ENCODE assay signal across 8 mouse cellular contexts in the genomic region with DNA sequence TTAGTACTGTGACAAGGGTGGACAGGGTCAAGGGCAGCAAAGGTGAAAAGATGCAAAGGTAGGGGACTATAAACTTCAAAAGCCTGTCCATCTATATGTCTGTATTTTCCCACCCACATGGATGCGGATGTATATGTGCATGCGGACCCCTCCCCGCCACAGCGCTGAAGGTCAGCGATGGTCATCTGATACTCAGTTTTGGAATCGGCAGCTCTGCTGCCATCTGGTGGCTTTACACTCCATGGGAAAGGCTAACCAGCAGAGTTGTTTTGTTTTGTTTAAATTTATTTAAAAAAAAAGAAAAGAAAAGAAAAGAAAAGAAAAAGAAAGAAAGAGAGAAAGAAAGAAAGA. TPM values are rescaled to one million over a fixed set of nuclear protein-coding genes. Genes with fewer than 3 reads are reported as not detected.
A peak's percentile ranks its signal among the peaks of the same experiment; 100 is the strongest.
DNase-seq lines count a peak whose midpoint lies in the region; ATAC-seq and TF ChIP-seq lines count a peak whose summit lies in the region.

No protein-coding gene starts in this region.

- peaks cover 72% of the 10 kb centered on the region for H3K27me3 ChIP-seq in forebrain, embryonic 10.5 days (ENCODE audit: poor library complexity, severe bottlenecking)
- no peaks in the 10 kb centered on the region; the same call in 1 of the 2 replicates for H3K27me3 ChIP-seq in intestine, embryonic 16.5 days (replicated peaks; ENCODE audit: control insufficient read depth, insufficient read depth, low read length)
- H3K27me3 ChIP-seq in lung, embryonic 14.5 days (ENCODE audit: insufficient read depth, low read length): peaks cover 12% of the 10 kb centered on the region; the same call in 1 of the 2 replicates

- peaks cover 19% of the 10 kb centered on the region for H3K4me1 ChIP-seq in forebrain, embryonic 10.5 days
- peaks cover 23% of the 10 kb centered on the region; the same call in 1 of the 2 replicates for H3K4me1 ChIP-seq in intestine, embryonic 16.5 days (ENCODE audit: control insufficient read depth, insufficient read depth, low read length)
- peaks cover 6% of the 10 kb centered on the region for H3K4me1 ChIP-seq in lung, embryonic 14.5 days (ENCODE audit: insufficient read depth)

- no peak; the same call in 1 of the 2 replicates for ATAC-seq in intestine, embryonic 16.5 days
- ATAC-seq in lung, embryonic 14.5 days (ENCODE audit: insufficient read depth): no peak

- peak overlapping the region; percentile 65 for H3K9ac ChIP-seq in intestine, embryonic 16.5 days (ENCODE audit: low read depth, low read length)
- H3K9ac ChIP-seq in lung, embryonic 14.5 days: no peak overlapping the region

- H3K4me2 ChIP-seq in intestine, embryonic 16.5 days (ENCODE audit: low read depth, low read length): peak overlapping the region; percentile 87
- H3K4me2 ChIP-seq in lung, embryonic 14.5 days: peak overlapping the region; percentile 75

- DNase-seq in right cerebral cortex, postnatal 10 days (ENCODE audit: low spot score in 2 of 2): peak; percentile 29 to 53
- no peak for DNase-seq in right cerebral cortex, postnatal 25 days
- DNase-seq in forebrain, embryonic 10.5 days (ENCODE audit: extremely low spot score, low spot score): no peak
- DNase-seq in lung, embryonic 14.5 days: peak; percentile 73
- DNase-seq in retina, embryonic 14.5 days (ENCODE audit: low spot score): peak; percentile 72
- no peak for DNase-seq in thymus, postnatal 25 days
- no peak for DNase-seq in thymus, postnatal 0 days (ENCODE audit: low spot score)

- H3K36me3 ChIP-seq in forebrain, embryonic 10.5 days (replicated peaks): no peaks in the 10 kb centered on the region
- no peaks in the 10 kb centered on the region for H3K36me3 ChIP-seq in intestine, embryonic 16.5 days (ENCODE audit: control insufficient read depth, insufficient read depth, low read length)
- no peaks in the 10 kb centered on the region for H3K36me3 ChIP-seq in lung, embryonic 14.5 days (ENCODE audit: insufficient read depth)

- peak; percentile 66 for TF ChIP-seq CTCF in lung, embryonic 14.5 days (IDR thresholded peaks at IDR 0.05; ENCODE audit: low read depth)

- H3K27ac ChIP-seq in forebrain, embryonic 10.5 days: peak overlapping the region; percentile 46; the same call in 1 of the 2 replicates
- H3K27ac ChIP-seq in intestine, embryonic 16.5 days (ENCODE audit: low read length): peak overlapping the region; percentile 95
- H3K27ac ChIP-seq in lung, embryonic 14.5 days (ENCODE audit: low read depth): no peak overlapping the region

- no peaks in the 10 kb centered on the region for H3K9me3 ChIP-seq in forebrain, embryonic 10.5 days
- no peaks in the 10 kb centered on the region for H3K9me3 ChIP-seq in intestine, embryonic 16.5 days (ENCODE audit: control insufficient read depth, low read length)
- no peaks in the 10 kb centered on the region for H3K9me3 ChIP-seq in lung, embryonic 14.5 days (ENCODE audit: low read depth, low read length)

- peak overlapping the region; percentile 26 for H3K4me3 ChIP-seq in forebrain, embryonic 10.5 days
- peak overlapping the region; percentile 35 for H3K4me3 ChIP-seq in intestine, embryonic 16.5 days (ENCODE audit: low read length)
- H3K4me3 ChIP-seq in lung, embryonic 14.5 days (ENCODE audit: low read depth, low read length): peak overlapping the region; percentile 8; the same call in 1 of the 2 replicates

- under 1% methylated on average over 6 of the region's 6 CpGs for WGBS in forebrain, embryonic 10.5 days
- 0% methylated on average over 6 of the region's 6 CpGs for WGBS in intestine, embryonic 16.5 days
- under 1% methylated on average over 6 of the region's 6 CpGs for whole genome bisulfite sequencing in lung, embryonic 14.5 days

RNA-seq across cellular contexts. Expression of a gene that starts 8.6 kb away (rescaled TPM):
- 7.4 and 12.6 TPM in 2 replicates for polyA plus RNA-seq in forebrain, embryonic 10.5 days (2016; fragmentation: Nextera tagmentation; extraction: Ambion mirVana)
- polyA plus RNA-seq in intestine, embryonic 16.5 days (2015; fragmentation: Nextera tagmentation; extraction: Ambion mirVana): 256 and 335 TPM in 2 replicates
- polyA plus RNA-seq in lung, embryonic 14.5 days (2014; fragmentation: Nextera tagmentation; extraction: Ambion mirVana): 13.3 and 15.0 TPM in 2 replicates
- 2.8 and 3.5 TPM in 2 replicates for polyA plus RNA-seq in thymus, postnatal 0 days (2015; fragmentation: Nextera tagmentation; extraction: Ambion mirVana)

RNA-seq across cellular contexts. Expression of a gene that starts 37.0 kb away (rescaled TPM):
- 0.07 and 0.12 TPM in 2 replicates for polyA plus RNA-seq in forebrain, embryonic 10.5 days (2016; fragmentation: Nextera tagmentation; extraction: Ambion mirVana)
- polyA plus RNA-seq in intestine, embryonic 16.5 days (2015; fragmentation: Nextera tagmentation; extraction: Ambion mirVana): 0.20 and 0.31 TPM in 2 replicates
- polyA plus RNA-seq in lung, embryonic 14.5 days (2014; fragmentation: Nextera tagmentation; extraction: Ambion mirVana): 0.04 and 0.05 TPM in 2 replicates
- polyA plus RNA-seq in thymus, postnatal 0 days (2015; fragmentation: Nextera tagmentation; extraction: Ambion mirVana): not detected in 2 replicates

RNA-seq across cellular contexts. Expression of a gene that starts 40.9 kb away (rescaled TPM):
- polyA plus RNA-seq in forebrain, embryonic 10.5 days (2016; fragmentation: Nextera tagmentation; extraction: Ambion mirVana): 1.5 and 2.2 TPM in 2 replicates
- 0.38 and 0.70 TPM in 2 replicates for polyA plus RNA-seq in intestine, embryonic 16.5 days (2015; fragmentation: Nextera tagmentation; extraction: Ambion mirVana)
- polyA plus RNA-seq in lung, embryonic 14.5 days (2014; fragmentation: Nextera tagmentation; extraction: Ambion mirVana): 3.3 and 3.4 TPM in 2 replicates
- 0.08 and 0.13 TPM in 2 replicates for polyA plus RNA-seq in thymus, postnatal 0 days (2015; fragmentation: Nextera tagmentation; extraction: Ambion mirVana)

Comparison
In these comparisons a context has a peak if more than half of its experiments do, and no peak if none do; other contexts are left out.
1. DNase-seq: peak in right cerebral cortex, postnatal 10 days (2 of 2), lung, embryonic 14.5 days (single experiment) and retina, embryonic 14.5 days (single experiment); none in right cerebral cortex, postnatal 25 days (single experiment), forebrain, embryonic 10.5 days (single experiment), thymus, postnatal 25 days (single experiment) and thymus, postnatal 0 days (single experiment).
2. RNA of a gene that starts 8.6 kb away (polyA plus RNA-seq): 256 to 335 TPM in intestine, embryonic 16.5 days; 13.3 to 15.0 TPM in lung, embryonic 14.5 days, 7.4 to 12.6 TPM in forebrain, embryonic 10.5 days and 2.8 to 3.5 TPM in thymus, postnatal 0 days; every median in the first group is over 10 times any median in the second.
3. Peak in every context shown above with its lines, with median percentiles within 50 percentile points of each other: H3K4me3 ChIP-seq.